11 mouse cellular contexts compared by ENCODE assay signal in the genomic region with DNA sequence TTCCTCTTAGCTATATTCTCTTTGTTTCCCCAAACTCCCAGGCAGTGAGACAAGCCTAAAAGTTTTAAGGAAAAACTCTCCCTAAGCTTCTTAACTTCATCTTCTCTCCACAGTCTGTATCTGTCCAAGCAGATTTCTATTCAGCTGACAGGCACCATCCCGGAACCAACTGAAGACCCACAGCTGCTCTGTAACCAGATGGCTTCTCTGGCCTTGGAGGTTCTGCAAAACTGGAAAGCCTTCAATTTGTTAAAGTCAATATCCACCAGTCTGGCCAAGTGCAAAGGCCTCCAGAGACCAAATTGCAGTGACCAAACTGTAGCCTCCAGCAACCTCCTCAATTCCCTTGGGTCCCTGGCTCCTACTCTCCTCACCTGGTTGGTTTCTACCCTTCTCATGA.
DNase-seq lines count a peak whose midpoint lies in the region.
"Had no signal": no experiment of that assay in that cellular context is flagged by ENCODE, and none has a peak within 500 bp of the region (broad histone marks: within the 10 kb centered on the region; RNA-seq: fewer than 3 reads in every experiment).

No protein-coding gene starts in this region.

- intact Hi-C loops in heart, postnatal 10 days (cut with DNase I): no loop called here

- peak; percentile 22 for DNase-seq in gastrocnemius, postnatal 25 days
- no peak for DNase-seq in gastrocnemius, postnatal 10 days
- DNase-seq in kidney, postnatal 14 days: peak; percentile 50
- DNase-seq in kidney, adult 18-20 months: no peak
- peak; percentile 33 to 43 for DNase-seq in heart, postnatal 10 days
- peak; percentile 7 for DNase-seq in heart, postnatal 4 days
- no peak for DNase-seq in neural tube, embryonic 10.5 days (ENCODE audit: extremely low spot score, low spot score)
- DNase-seq: cerebellum, postnatal 14 days; embryo, embryonic 11 days; lung, adult 2 months; spleen, adult 18-20 months had no signal

Comparison
In these comparisons a context has a peak if more than half of its experiments do, and no peak if none do; other contexts are left out.
1. DNase-seq: peak in gastrocnemius, postnatal 25 days (single experiment), kidney, postnatal 14 days (single experiment), heart, postnatal 10 days (2 of 2) and heart, postnatal 4 days (single experiment); none in gastrocnemius, postnatal 10 days (single experiment), kidney, adult 18-20 months (single experiment) and neural tube, embryonic 10.5 days (single experiment).